Mouse (Mus musculus): ENCODE data around the gene Spock1. TPM values are rescaled to one million over a fixed set of nuclear protein-coding genes. Genes with fewer than 3 reads are reported as not detected.

Spock1 gene
- polyA plus RNA-seq, 1 experiment from 2014 or later: 17.2 TPM

DNA sequence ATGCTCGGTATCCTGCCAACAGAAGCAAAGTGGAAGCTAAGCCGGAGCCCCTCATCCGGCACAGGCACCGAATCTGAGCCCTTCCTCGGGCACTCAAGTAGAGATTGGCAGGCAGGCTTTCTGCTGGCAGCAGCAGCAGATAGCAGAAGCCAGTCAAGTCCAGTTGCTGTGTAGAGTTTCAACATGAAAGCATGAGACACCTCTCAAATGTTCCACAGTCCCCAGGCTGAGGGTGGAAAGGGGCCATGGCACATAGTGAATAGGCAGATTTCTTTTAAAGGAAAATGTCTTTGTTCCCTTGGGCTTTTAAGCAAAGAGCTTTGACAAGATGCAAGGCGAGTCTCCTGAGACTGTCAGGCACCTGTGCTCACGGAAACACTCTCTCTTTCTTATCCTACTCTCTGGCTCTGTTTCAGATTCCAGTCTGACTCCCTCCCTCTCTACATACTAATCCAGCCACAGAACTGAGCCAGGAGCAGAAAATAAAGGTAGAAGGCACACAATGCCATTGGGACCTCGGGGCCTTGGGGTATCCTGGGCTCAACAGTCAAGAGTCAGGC lies 371.1 kb downstream of the Spock1 start:
- H3K27ac ChIP-seq (ENCODE audit: low read depth, low read length): no peak overlapping the region
- 72% methylated on average over 8 of the region's 8 CpGs for WGBS
- no peaks in the 10 kb centered on the region for H3K36me3 ChIP-seq (ENCODE audit: control insufficient read depth, insufficient read depth, low read length)

DNA sequence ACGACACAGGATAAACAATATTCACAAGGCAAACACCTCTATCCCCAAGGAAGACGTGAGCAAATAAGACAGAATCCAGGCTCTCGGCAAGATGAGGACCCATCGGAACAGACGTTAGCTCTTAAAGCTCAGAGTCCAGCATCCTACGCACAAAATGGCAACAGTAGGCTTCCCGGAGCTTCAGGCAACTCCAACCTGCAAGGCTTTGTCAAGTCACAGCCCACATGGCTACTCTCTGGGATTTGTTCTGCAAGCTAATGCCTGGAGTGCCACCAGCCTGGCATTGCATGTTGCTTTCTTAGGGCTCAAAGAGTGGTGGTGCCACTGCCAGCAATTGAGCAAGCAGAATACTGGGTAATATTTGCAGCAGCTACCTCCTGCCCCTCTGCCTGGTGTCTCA lies 373.8 kb downstream of the Spock1 start:
- Histone ChIP-seq H3K4me3 (ENCODE audit: low read depth, low read length) (no peak overlapping the region), H3K27me3 (ENCODE audit: control insufficient read depth, insufficient read depth, low read length) (no peaks in the 10 kb centered on the region), H3K9ac (ENCODE audit: low read length) (no peak overlapping the region), H3K9me3 (ENCODE audit: control insufficient read depth, low read length) (no peaks in the 10 kb centered on the region), H3K27ac (ENCODE audit: low read depth, low read length) (no peak overlapping the region), H3K4me2 (no peak overlapping the region), H3K36me3 (ENCODE audit: control insufficient read depth, insufficient read depth, low read length) (no peaks in the 10 kb centered on the region), H3K4me1 (ENCODE audit: control insufficient read depth, insufficient read depth, low read length) (no peaks in the 10 kb centered on the region)
- ATAC-seq (ENCODE audit: low FRiP score) (no peak), DNase-seq (ENCODE audit: low spot score, missing footprints) (no peak)
- 91% methylated on average over 7 of the region's 7 CpGs for WGBS

More for the DNA sequence above, 371.1 kb downstream of the Spock1 start:
- Histone ChIP-seq H3K9me3 (ENCODE audit: control insufficient read depth, low read length) (no peaks in the 10 kb centered on the region), H3K4me1 (ENCODE audit: control insufficient read depth, insufficient read depth, low read length) (no peaks in the 10 kb centered on the region), H3K4me2 (no peak overlapping the region), H3K9ac (ENCODE audit: low read length) (no peak overlapping the region), H3K4me3 (ENCODE audit: low read depth, low read length) (no peak overlapping the region), H3K27me3 (ENCODE audit: control insufficient read depth, insufficient read depth, low read length) (no peaks in the 10 kb centered on the region)
- DNase-seq (ENCODE audit: low spot score, missing footprints) (no peak), ATAC-seq (ENCODE audit: low FRiP score) (no peak)

DNA sequence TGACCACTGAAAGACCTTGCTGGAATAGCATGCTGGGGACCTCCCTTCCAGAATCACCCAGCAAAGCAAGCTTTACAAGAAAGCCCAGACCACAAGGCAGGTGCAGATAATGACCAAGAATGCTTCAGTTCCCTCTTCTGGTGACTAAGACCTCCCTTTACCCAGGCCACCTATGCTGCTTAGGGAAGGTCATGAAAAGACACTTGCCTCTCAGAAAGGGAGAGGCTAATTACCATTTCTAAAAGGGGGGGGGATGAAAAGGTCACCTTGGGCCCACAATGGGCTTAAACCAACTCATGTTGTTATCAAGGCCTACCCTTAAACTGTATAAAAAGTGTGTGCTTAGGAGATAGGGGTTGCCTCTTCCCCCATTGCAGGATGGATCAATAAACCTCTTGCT lies 382.2 kb downstream of the Spock1 start:
- Histone ChIP-seq H3K4me1 (ENCODE audit: control insufficient read depth, insufficient read depth, low read length) (no peaks in the 10 kb centered on the region), H3K9ac (ENCODE audit: low read length) (no peak overlapping the region), H3K4me3 (ENCODE audit: low read depth, low read length) (no peak overlapping the region), H3K27me3 (ENCODE audit: control insufficient read depth, insufficient read depth, low read length) (no peaks in the 10 kb centered on the region), H3K36me3 (ENCODE audit: control insufficient read depth, insufficient read depth, low read length) (no peaks in the 10 kb centered on the region), H3K4me2 (no peak overlapping the region), H3K9me3 (ENCODE audit: control insufficient read depth, low read length) (no peaks in the 10 kb centered on the region), H3K27ac (ENCODE audit: low read depth, low read length) (no peak overlapping the region)
- DNase-seq (ENCODE audit: low spot score, missing footprints) (no peak), ATAC-seq (ENCODE audit: low FRiP score) (no peak)

DNA sequence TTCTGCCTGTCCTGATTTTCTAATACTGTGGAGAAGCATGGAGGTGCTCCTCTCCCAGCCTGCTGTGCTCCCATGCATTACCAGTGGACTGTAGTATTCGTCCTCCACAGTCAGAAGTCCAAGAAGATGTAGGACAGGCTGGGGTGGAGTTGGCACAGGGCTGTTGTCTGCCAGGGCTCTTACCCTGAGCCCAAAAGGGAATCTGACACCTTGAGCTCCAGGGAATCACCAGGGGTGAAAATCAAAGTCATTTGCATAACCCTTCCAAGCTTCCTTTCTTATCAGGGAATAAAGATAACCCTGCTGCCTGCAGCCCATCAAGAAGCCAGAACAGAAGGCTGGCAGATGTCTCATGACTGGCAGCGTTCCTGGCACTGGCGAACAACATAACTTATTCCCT lies 383.6 kb downstream of the Spock1 start:
- H3K27me3 ChIP-seq (ENCODE audit: control insufficient read depth, insufficient read depth, low read length): no peaks in the 10 kb centered on the region
- DNase-seq (ENCODE audit: low spot score, missing footprints) (no peak), ATAC-seq (ENCODE audit: low FRiP score) (no peak)
- H3K36me3 ChIP-seq (ENCODE audit: control insufficient read depth, insufficient read depth, low read length): no peaks in the 10 kb centered on the region
- H3K4me3 ChIP-seq (ENCODE audit: low read depth, low read length): no peak overlapping the region
- 0 out of 2 replicates have a peak, but pooled peaks cover 2% of the 10 kb centered on the region for H3K4me1 ChIP-seq (ENCODE audit: control insufficient read depth, insufficient read depth, low read length)
- no peak overlapping the region for H3K4me2 ChIP-seq
- 76% methylated on average over 3 of the region's 3 CpGs for WGBS
- H3K9ac ChIP-seq (ENCODE audit: low read length): no peak overlapping the region
- no peaks in the 10 kb centered on the region for H3K9me3 ChIP-seq (ENCODE audit: control insufficient read depth, low read length)
- no peak overlapping the region for H3K27ac ChIP-seq (ENCODE audit: low read depth, low read length)

DNA sequence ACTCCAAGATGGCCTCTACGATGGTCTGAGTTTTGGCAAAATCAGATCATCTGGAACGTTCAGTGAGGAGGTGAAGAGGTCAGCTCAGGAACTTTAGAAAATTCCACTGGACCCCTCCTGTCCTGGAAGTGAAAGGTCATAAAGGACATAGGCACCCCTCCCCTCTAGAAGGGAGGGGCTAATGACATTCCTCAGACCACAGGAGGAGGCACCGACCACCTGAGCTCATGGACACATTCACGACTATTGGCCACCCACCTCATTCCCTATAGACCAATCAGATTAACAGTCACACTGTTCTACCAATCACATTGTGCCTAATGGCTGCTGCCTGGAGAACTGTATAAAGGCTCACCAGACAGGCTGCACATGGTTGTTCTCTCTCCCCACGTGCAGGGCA lies 384.8 kb downstream of the Spock1 start:
- Histone ChIP-seq H3K4me1 (ENCODE audit: control insufficient read depth, insufficient read depth, low read length) (0 out of 2 replicates have a peak, but pooled peaks cover 2% of the 10 kb centered on the region), H3K27ac (ENCODE audit: low read depth, low read length) (no peak overlapping the region), H3K9me3 (ENCODE audit: control insufficient read depth, low read length) (no peaks in the 10 kb centered on the region), H3K4me3 (ENCODE audit: low read depth, low read length) (no peak overlapping the region), H3K27me3 (ENCODE audit: control insufficient read depth, insufficient read depth, low read length) (no peaks in the 10 kb centered on the region), H3K9ac (ENCODE audit: low read length) (no peak overlapping the region), H3K36me3 (ENCODE audit: control insufficient read depth, insufficient read depth, low read length) (no peaks in the 10 kb centered on the region), H3K4me2 (no peak overlapping the region)
- no peak for ATAC-seq (ENCODE audit: low FRiP score)
- WGBS: 88% methylated on average over 5 of the region's 5 CpGs
- DNase-seq (ENCODE audit: low spot score, missing footprints): no peak

DNA sequence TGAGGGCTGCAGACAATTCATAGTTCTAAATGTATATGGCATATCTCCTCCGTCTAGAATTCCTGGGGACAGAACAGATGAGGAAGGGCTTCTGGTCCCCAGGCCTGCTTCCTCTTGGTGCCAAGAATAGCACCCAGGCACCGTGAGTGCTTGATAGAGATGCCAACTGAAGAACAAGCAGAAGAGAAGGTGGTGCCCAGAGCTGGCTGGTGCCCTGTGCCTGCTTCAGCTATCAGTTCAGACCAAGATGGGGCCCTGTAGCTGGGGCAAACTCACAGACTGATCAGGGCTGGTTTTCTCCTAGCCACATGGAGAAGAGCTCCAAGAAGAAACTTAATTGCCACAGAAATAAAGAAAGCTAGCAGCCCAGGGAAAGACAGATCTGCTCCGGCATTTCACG lies 385.8 kb downstream of the Spock1 start:
- no peaks in the 10 kb centered on the region for H3K36me3 ChIP-seq (ENCODE audit: control insufficient read depth, insufficient read depth, low read length)
- DNase-seq (ENCODE audit: low spot score, missing footprints) (no peak), ATAC-seq (ENCODE audit: low FRiP score) (no peak)
- H3K9ac ChIP-seq (ENCODE audit: low read length): no peak overlapping the region
- H3K4me2 ChIP-seq: no peak overlapping the region
- no peak overlapping the region for H3K4me3 ChIP-seq (ENCODE audit: low read depth, low read length)
- H3K9me3 ChIP-seq (ENCODE audit: control insufficient read depth, low read length): no peaks in the 10 kb centered on the region
- WGBS: 89% methylated on average over 4 of the region's 4 CpGs
- no peaks in the 10 kb centered on the region for H3K27me3 ChIP-seq (ENCODE audit: control insufficient read depth, insufficient read depth, low read length)
- H3K27ac ChIP-seq (ENCODE audit: low read depth, low read length): no peak overlapping the region
- H3K4me1 ChIP-seq (ENCODE audit: control insufficient read depth, insufficient read depth, low read length): 0 out of 2 replicates have a peak, but pooled peaks cover 2% of the 10 kb centered on the region

DNA sequence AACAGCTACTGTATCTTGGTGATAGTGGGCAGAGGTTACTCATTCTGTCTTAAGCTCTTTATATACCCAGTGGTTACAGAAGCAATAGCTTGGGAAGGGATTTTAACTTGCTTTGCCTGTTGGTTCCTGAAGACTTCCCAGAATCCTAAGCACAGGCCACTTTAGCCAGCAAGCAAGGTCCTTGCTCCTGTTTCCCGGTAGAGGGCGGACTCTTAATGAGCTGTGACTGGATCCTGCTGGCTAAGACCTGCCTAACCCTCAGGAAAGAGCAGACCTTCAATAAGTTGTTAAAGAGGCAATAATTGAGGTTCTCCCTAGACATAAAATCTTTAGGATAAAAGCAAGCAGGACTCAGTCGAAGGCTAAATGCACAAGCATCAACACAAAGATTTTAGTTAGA lies 387.0 kb downstream of the Spock1 start:
- 0 out of 2 replicates have a peak, but pooled peaks cover 2% of the 10 kb centered on the region for H3K4me1 ChIP-seq (ENCODE audit: control insufficient read depth, insufficient read depth, low read length)
- ATAC-seq (ENCODE audit: low FRiP score): no peak
- H3K36me3 ChIP-seq (ENCODE audit: control insufficient read depth, insufficient read depth, low read length): no peaks in the 10 kb centered on the region
- 21% methylated on average over 3 of the region's 3 CpGs for WGBS
- H3K4me3 ChIP-seq (ENCODE audit: low read depth, low read length): no peak overlapping the region
- no peak overlapping the region for H3K9ac ChIP-seq (ENCODE audit: low read length)
- H3K27me3 ChIP-seq (ENCODE audit: control insufficient read depth, insufficient read depth, low read length): no peaks in the 10 kb centered on the region
- H3K27ac ChIP-seq (ENCODE audit: low read depth, low read length): no peak overlapping the region
- no peaks in the 10 kb centered on the region for H3K9me3 ChIP-seq (ENCODE audit: control insufficient read depth, low read length)
- no peak overlapping the region for H3K4me2 ChIP-seq
- DNase-seq (ENCODE audit: low spot score, missing footprints): no peak

DNA sequence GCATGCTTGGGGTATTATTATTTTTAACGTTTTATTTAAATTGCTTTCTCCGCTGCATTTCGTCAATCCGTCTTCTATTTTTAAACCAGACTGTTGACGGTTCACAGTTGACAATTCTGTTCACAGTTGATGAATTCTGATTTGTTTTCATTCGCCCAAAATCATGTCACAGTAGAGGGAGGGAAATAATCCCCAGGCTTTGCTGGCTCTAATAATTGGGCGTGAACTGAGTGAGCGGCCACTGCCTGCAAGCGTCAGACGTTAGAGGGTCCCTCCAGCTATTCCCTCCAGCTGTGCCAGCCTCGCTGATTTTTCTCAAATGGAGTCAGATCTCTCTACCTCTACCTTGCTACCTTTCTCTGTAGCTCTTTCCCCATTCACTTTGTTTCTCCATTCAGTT lies 388.3 kb downstream of the Spock1 start:
- H3K4me3 ChIP-seq (ENCODE audit: low read depth, low read length): no peak overlapping the region
- DNase-seq (ENCODE audit: low spot score, missing footprints): no peak

DNA sequence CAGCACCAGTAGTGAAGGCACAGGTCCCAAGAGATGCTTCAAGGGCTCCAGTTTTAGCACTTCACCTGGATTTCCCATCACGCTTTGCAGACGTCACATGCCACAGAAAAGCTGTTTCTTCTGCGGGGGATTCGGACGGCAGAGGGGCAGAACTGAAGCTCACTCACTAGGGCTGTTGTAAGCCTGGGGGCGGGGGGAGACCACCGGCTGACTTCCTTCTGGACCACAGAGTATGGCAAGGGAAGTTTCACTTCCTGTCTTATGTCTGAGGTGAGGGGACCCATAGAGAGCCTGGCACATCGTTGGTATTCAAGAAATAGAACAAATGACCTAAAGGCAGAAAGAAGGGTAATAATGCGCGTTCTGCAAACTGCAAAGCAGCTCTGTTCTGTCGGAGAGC lies 392.4 kb downstream of the Spock1 start:
- H3K4me2 ChIP-seq: no peak overlapping the region
- 0 out of 2 replicates have a peak, but pooled peaks cover 2% of the 10 kb centered on the region for H3K4me1 ChIP-seq (ENCODE audit: control insufficient read depth, insufficient read depth, low read length)
- H3K4me3 ChIP-seq (ENCODE audit: low read depth, low read length): no peak overlapping the region
- H3K27ac ChIP-seq (ENCODE audit: low read depth, low read length): no peak overlapping the region
- WGBS: 89% methylated on average over 11 of the region's 11 CpGs
- ATAC-seq (ENCODE audit: low FRiP score) (no peak), DNase-seq (ENCODE audit: low spot score, missing footprints) (no peak)
- no peaks in the 10 kb centered on the region for H3K36me3 ChIP-seq (ENCODE audit: control insufficient read depth, insufficient read depth, low read length)
- H3K9me3 ChIP-seq (ENCODE audit: control insufficient read depth, low read length): no peaks in the 10 kb centered on the region
- no peaks in the 10 kb centered on the region for H3K27me3 ChIP-seq (ENCODE audit: control insufficient read depth, insufficient read depth, low read length)
- H3K9ac ChIP-seq (ENCODE audit: low read length): no peak overlapping the region

More for the DNA sequence above, 388.3 kb downstream of the Spock1 start:
- Histone ChIP-seq H3K36me3 (ENCODE audit: control insufficient read depth, insufficient read depth, low read length) (no peaks in the 10 kb centered on the region), H3K4me1 (ENCODE audit: control insufficient read depth, insufficient read depth, low read length) (0 out of 2 replicates have a peak, but pooled peaks cover 2% of the 10 kb centered on the region), H3K27ac (ENCODE audit: low read depth, low read length) (no peak overlapping the region), H3K9ac (ENCODE audit: low read length) (no peak overlapping the region), H3K27me3 (ENCODE audit: control insufficient read depth, insufficient read depth, low read length) (no peaks in the 10 kb centered on the region), H3K4me2 (no peak overlapping the region), H3K9me3 (ENCODE audit: control insufficient read depth, low read length) (no peaks in the 10 kb centered on the region)
- WGBS: 63% methylated on average over 11 of the region's 11 CpGs
- no peak for ATAC-seq (ENCODE audit: low FRiP score)
